Mouse (Mus musculus) heart, postnatal 14 days (tissue): ENCODE results near the gene Myo1h. TPM values are rescaled to one million over a fixed set of nuclear protein-coding genes. Genes with fewer than 3 reads are reported as not detected.

Source experiments
- DNase-seq, 2 experiments: peaks; one replicate each; pipeline ENCODE4 v3.0.0; 2021 to 2022
- intact Hi-C: fragments of 180-260 bp; cut with DNase I; formaldehyde crosslinking; loops from one replicate; pipeline ENCODE4 v1.15.1; 2025
- microRNA-seq, 2 experiments: library from miRNA; unstranded; fragments of <30 nt; microRNA quantifications; one replicate each; pipeline ENCODE4 v1.2.0; 2021 to 2022
- total RNA-seq, 2 experiments: library from RNA; stranded (reverse); gene quantifications; 2 replicates each; pipeline ENCODE4 v1.2.3; 2021

Gene Myo1h
- total RNA-seq, 2 experiments from 2014 or later = 0.12 to 0.29 TPM

GRCm38 (mm10) chr5:114379763-114380162 is 90.8 kb downstream of the Myo1h start:
- DNase-seq = no peak

GRCm38 (mm10) chr5:114380209-114381012 is 91.4 kb downstream of the Myo1h start, which contains the start of the genes Kctd10 and Ube3b:
Gene Kctd10, minus strand, starts transcription at chr5:114380508.
Gene Ube3b, plus strand, starts transcription at chr5:114380607.
- intact Hi-C loops = loop anchor here (1.0 to 5.0 kb wide), 3 partner anchors 23 to 133 kb away; no protein-coding TSS in a partner anchor
- peak; percentile 83 to 87 for DNase-seq

More at GRCm38 (mm10) chr5:114379763-114380162, 90.8 kb downstream of the Myo1h start:
- intact Hi-C loops = loop anchor here (2.0 to 5.0 kb wide), 2 partner anchors 65 to 132 kb away; no protein-coding TSS in a partner anchor

- intact Hi-C loops = loop anchor here (1.0 to 5.0 kb wide), 3 partner anchors 24 to 134 kb away; no protein-coding TSS in a partner anchor
- DNase-seq = no peak
Observed at GRCm38 (mm10) chr5:114381013-114381351, 92.0 kb downstream of the Myo1h start.

GRCm38 (mm10) chr5:114383184-114383904 is 94.4 kb downstream of the Myo1h start:
- peak; percentile 43 to 65 for DNase-seq
- intact Hi-C loops = loop anchor here (5.0 kb wide), 1 partner anchor 136 kb away; no protein-coding TSS in a partner anchor

GRCm38 (mm10) chr5:114384448-114384847 is 95.5 kb downstream of the Myo1h start:
- no peak for DNase-seq
- intact Hi-C loops = loop anchor here (5.0 kb wide), 1 partner anchor 137 kb away; no protein-coding TSS in a partner anchor

GRCm38 (mm10) chr5:114393169-114393568 is 104.2 kb downstream of the Myo1h start:
- intact Hi-C loops = no loop called here
- no peak for DNase-seq

GRCm38 (mm10) chr5:114406592-114406991 is 117.6 kb downstream of the Myo1h start:
- intact Hi-C loops = no loop called here

GRCm38 (mm10) chr5:114407269-114407668 is 118.3 kb downstream of the Myo1h start:
- DNase-seq = no peak
- intact Hi-C loops = no loop called here

More at GRCm38 (mm10) chr5:114406592-114406991, 117.6 kb downstream of the Myo1h start:
- DNase-seq = no peak

GRCm38 (mm10) chr5:114407810-114408209 is 118.8 kb downstream of the Myo1h start:
- intact Hi-C loops = no loop called here
- DNase-seq = no peak

GRCm38 (mm10) chr5:114408846-114409245 is 119.9 kb downstream of the Myo1h start:
- intact Hi-C loops = no loop called here
- no peak for DNase-seq

GRCm38 (mm10) chr5:114410429-114410828 is 121.5 kb downstream of the Myo1h start:
- intact Hi-C loops = no loop called here
- no peak for DNase-seq

- intact Hi-C loops = no loop called here
- no peak for DNase-seq
Observed at GRCm38 (mm10) chr5:114412361-114412998, 123.5 kb downstream of the Myo1h start.

GRCm38 (mm10) chr5:114413067-114413735 is 124.2 kb downstream of the Myo1h start:
- DNase-seq = peak in 1 of 2 experiments; percentile 16

More at GRCm38 (mm10) chr5:114413067-114413735, 124.2 kb downstream of the Myo1h start:
- intact Hi-C loops = no loop called here

Small RNA genes within 50 kb of the gene (microRNA-seq; reads per million reads assigned to microRNA genes)
- gene Mir7027 = 0.54 to 0.85 reads per million in 2 experiments

Other genes starting within 250 kb of the Myo1h start
- gene Usp30, start 223.7 kb upstream of the Myo1h start, total RNA-seq = 10 to 100 TPM; 10.8 to 14.8 TPM
- gene Svop, start 197.6 kb upstream of the Myo1h start, total RNA-seq = under 1 TPM in 1 of 2 experiments, not detected in 1; 0.19 TPM
- 1 to 10 TPM; 2.0 to 2.3 TPM for gene Alkbh2, start 160.9 kb upstream of the Myo1h start, total RNA-seq
- gene Ung, start 158.8 kb upstream of the Myo1h start, total RNA-seq = 10 to 100 TPM; 24.1 to 26.9 TPM
- 100 to 1,000 TPM; 184 to 195 TPM for gene Acacb, start 142.6 kb upstream of the Myo1h start, total RNA-seq
- not detected for gene Foxn4, start 15.4 kb upstream of the Myo1h start, total RNA-seq
- gene Kctd10, start 91.3 kb downstream of the Myo1h start, total RNA-seq = 10 to 100 TPM; 61.2 to 63.1 TPM
- 10 to 100 TPM; 67.5 to 67.7 TPM for gene Ube3b, start 91.4 kb downstream of the Myo1h start, total RNA-seq
- 10 to 100 TPM; 11.0 to 11.3 TPM for gene Mmab, start 154.9 kb downstream of the Myo1h start, total RNA-seq
- gene Mvk, start 155.1 kb downstream of the Myo1h start, total RNA-seq = 10 to 100 TPM in 1 of 2 experiments, 1 to 10 TPM in 1; 9.9 to 11.7 TPM